Mouse (Mus musculus): ENCODE measurements around the gene Fhl2.

DNA sequence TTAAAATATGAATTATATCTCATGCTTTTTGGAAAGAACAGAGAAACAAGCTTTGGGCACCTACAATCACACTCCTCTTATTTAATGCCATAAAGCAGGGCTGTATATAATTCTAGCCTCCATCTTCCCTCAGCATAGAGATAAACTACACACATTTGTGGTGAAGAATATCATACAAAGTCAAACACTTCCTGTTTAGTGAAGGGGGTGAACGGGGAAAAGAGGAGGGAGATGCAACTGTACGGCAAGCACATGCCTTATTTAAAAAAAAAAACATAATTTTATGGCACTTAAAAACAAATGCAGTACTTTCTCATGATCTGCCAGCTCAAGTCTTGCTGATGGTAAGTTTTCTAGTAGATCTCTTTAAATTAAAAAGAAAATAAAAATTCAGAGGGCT, 118.7 kb downstream of the Fhl2 start:
- TF ChIP-seq POLR2A (IDR thresholded peaks at IDR 0.05; ENCODE audit: low read depth, low read length) (no peak), CTCF (IDR thresholded peaks at IDR 0.05; ENCODE audit: extremely low read depth, insufficient read length, insufficient replicate concordance, low read depth, low read length) (no peak)

Measured in small intestine, adult 2 months (tissue).